Mouse (Mus musculus) intestine, embryonic 15.5 days (tissue): Measurements from ENCODE around the gene Gm38393. TPM values are rescaled to one million over a fixed set of nuclear protein-coding genes. Genes with fewer than 3 reads are reported as not detected.
A peak's percentile ranks its signal among the peaks of the same experiment; 100 is the strongest.

Source experiments
- ATAC-seq: fragments of 200-750 bp; cut with Nextera tagmentation; 2 replicates; pipeline ENCODE4 v1.8.0; 2017; ENCODE audit warnings: moderate TSS enrichment, moderate library complexity
- H3K27ac ChIP-seq: fragments of 300-500 bp; sonication (generic); 2 replicates; pipeline ENCODE4 v1.5.1; 2015; ENCODE audit warnings: mild to moderate bottlenecking, inconsistent platforms
- H3K27me3 ChIP-seq: fragments of 300-500 bp; sonication (generic); replicated peaks from 2 replicates; pipeline ENCODE4 v1.6.1; 2015; ENCODE audit warnings: inconsistent platforms
- H3K36me3 ChIP-seq: fragments of 300-500 bp; sonication (generic); 2 replicates; pipeline ENCODE4 v1.6.1; 2015; ENCODE audit warnings: inconsistent platforms
- H3K4me1 ChIP-seq: fragments of 300-500 bp; sonication (generic); replicated peaks from 2 replicates; pipeline ENCODE4 v1.6.1; 2015; ENCODE audit warnings: inconsistent platforms
- H3K4me2 ChIP-seq: fragments of 300-500 bp; sonication (generic); replicated peaks from 2 replicates; pipeline ENCODE4 v1.6.1; 2015; ENCODE audit warnings: mild to moderate bottlenecking, inconsistent platforms
- H3K4me3 ChIP-seq: fragments of 300-500 bp; sonication (generic); replicated peaks from 2 replicates; pipeline ENCODE4 v1.5.1; 2015; ENCODE audit warnings: inconsistent platforms
- H3K9ac ChIP-seq: fragments of 300-500 bp; sonication (generic); 2 replicates; pipeline ENCODE4 v1.6.1; 2015; ENCODE audit warnings: inconsistent platforms
- H3K9me3 ChIP-seq: fragments of 300-500 bp; sonication (generic); 2 replicates; pipeline ENCODE4 v1.6.1; 2016; ENCODE audit warnings: inconsistent platforms
- WGBS: fragments of 180-500 bp; shearing (Covaris S2); methylation state at CpG from one replicate; pipeline ENCODE4 v1.1.7; 2015; 5-methylcytosine and 5-hydroxymethylcytosine counted together
- polyA plus RNA-seq: library from polyadenylated mRNA; unstranded; fragments of >200 nt; fragmentation: Nextera tagmentation; extraction: Ambion mirVana; gene quantifications from 2 replicates; pipeline ENCODE4 v1.2.1, GENCODE M21; 2015

Gm38393 gene
- 0.35 and 0.49 TPM in 2 replicates for polyA plus RNA-seq

- Histone ChIP-seq H3K27me3 (no peaks in the 10 kb centered on the region), H3K9ac (peak within 1 kb of the TSS; percentile 45), H3K4me3 (peak within 1 kb of the TSS; percentile 50), H3K4me1 (no peaks in the 10 kb centered on the region), H3K27ac (0 out of 2 replicates have a peak within 1 kb of the TSS, but pooled peaks have one; percentile 17), H3K9me3 (no peaks in the 10 kb centered on the region), H3K4me2 (peak within 1 kb of the TSS; percentile 73), H3K36me3 (no peaks in the 10 kb centered on the region)
- 44% methylated on average over 30 of the region's 30 CpGs for WGBS
- ATAC-seq, result peak; percentile 56
These were observed at the start of gene Gm38393, which contains the start of gene Snurf for GRCm38 (mm10) chr7:60004606-60005330. TSS of gene Gm38393 (minus strand) at chr7:60005064. TSS of gene Snurf (minus strand) at chr7:60005049.

DNA sequence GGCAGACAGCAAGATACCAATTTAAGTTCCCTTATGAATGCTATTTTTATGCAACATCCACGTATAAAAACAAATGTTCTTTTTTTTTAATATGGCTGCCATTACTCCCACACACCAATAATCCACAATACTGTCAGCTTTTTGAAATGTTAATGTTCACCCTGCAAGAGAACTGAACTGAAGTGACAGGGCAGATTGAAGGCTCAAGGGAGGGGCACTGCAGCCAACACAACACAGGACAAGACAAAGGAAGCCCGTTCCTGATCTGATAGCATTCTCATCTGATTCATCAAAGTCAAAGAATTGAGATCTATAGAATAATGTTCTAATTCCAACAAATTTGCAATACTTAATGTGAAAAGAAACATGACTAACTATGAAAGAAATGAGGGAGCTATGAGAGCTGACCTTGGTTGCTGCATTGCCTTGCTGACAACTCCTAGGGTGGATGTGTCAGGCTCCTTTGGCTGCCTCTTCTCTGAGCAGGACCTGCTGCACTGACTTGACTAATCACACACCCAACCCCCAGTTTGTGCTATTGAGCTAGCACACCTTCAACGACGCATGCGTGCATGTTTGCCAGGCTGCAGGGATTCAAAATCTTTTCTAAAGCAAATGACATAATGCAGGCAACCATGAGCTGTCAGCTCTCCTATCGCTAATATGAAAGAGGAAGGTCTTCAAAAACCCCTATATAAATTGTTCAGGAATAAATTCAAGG is 42.8 kb upstream of the Gm38393 start:
- Histone ChIP-seq H3K27me3 (no peaks in the 10 kb centered on the region), H3K4me1 (no peaks in the 10 kb centered on the region), H3K4me2 (no peak overlapping the region), H3K9ac (no peak overlapping the region), H3K27ac (no peak overlapping the region), H3K36me3 (no peaks in the 10 kb centered on the region), H3K9me3 (no peaks in the 10 kb centered on the region), H3K4me3 (no peak overlapping the region)
- no peak for ATAC-seq
- WGBS, result 66% methylated on average over 6 of the region's 6 CpGs

- Histone ChIP-seq H3K4me2 (no peak overlapping the region), H3K4me1 (no peaks in the 10 kb centered on the region), H3K9ac (no peak overlapping the region), H3K4me3 (no peak overlapping the region), H3K36me3 (no peaks in the 10 kb centered on the region), H3K27me3 (no peaks in the 10 kb centered on the region), H3K27ac (no peak overlapping the region), H3K9me3 (no peaks in the 10 kb centered on the region)
- 61% methylated on average over 3 of the region's 3 CpGs for WGBS
- ATAC-seq, result peak; percentile 77
These were observed 8.3 kb upstream of the Gm38393 start for GRCm38 (mm10) chr7:60013186-60013585.

DNA sequence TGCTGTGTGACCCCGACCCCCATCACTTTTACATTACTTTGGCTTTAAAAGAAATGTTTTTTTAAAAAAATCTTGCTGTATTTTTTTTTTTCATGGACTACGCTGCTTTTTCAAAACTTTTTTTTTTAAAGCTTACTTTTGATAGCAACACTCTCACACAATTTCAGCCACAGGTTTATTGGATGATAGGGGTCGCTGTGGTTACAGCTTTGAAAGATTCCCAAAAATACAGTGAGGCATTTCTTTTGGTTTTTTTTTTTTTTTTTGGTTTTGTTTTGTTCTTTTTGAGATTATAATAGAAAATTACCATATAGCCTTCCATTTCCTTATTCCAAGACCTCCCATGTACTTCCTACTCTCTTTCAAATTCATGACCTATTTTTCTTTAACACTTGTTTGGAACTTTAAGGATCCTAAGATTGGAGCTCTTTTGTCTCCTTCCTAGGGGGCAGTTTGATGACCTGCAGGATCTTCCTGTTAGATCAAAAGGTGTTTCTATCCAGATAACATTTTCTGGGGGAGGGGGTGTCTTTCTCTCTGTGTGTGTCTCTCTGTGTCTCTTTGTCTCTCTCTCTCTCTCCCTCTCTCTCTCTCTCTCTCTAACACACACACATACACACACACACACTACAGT is 3.0 kb upstream of the Gm38393 start:
- H3K4me1 ChIP-seq, result no peaks in the 10 kb centered on the region
- H3K36me3 ChIP-seq, result no peaks in the 10 kb centered on the region
- H3K4me3 ChIP-seq, result no peak overlapping the region
- ATAC-seq, result no peak
- H3K4me2 ChIP-seq, result no peak overlapping the region
- H3K9ac ChIP-seq, result no peak overlapping the region
- 41% methylated on average over 3 of the region's 3 CpGs for WGBS
- no peak overlapping the region for H3K27ac ChIP-seq
- no peaks in the 10 kb centered on the region for H3K9me3 ChIP-seq
- H3K27me3 ChIP-seq, result no peaks in the 10 kb centered on the region

DNA sequence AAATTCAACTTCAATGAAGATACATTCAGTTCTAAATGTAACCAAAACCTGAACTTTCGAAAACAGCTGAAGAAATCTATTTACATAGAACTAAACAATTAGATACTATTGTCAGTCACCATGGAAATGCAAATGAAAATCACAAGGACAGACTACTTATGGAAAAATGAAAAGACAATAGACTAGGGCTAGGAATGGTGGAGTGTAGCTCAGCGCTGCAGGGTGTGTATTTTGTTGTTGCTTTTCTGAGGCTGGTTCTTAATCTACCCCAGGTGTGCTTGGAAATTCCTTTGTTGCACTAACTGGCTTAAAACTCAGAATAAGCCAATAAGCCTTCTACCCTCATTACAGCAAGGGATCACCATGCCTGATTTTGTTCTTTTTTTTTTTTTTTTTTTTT is 1.4 kb upstream of the Gm38393 start:
- no peak for ATAC-seq
- 54% methylated on average over 2 of the region's 2 CpGs for WGBS

DNA sequence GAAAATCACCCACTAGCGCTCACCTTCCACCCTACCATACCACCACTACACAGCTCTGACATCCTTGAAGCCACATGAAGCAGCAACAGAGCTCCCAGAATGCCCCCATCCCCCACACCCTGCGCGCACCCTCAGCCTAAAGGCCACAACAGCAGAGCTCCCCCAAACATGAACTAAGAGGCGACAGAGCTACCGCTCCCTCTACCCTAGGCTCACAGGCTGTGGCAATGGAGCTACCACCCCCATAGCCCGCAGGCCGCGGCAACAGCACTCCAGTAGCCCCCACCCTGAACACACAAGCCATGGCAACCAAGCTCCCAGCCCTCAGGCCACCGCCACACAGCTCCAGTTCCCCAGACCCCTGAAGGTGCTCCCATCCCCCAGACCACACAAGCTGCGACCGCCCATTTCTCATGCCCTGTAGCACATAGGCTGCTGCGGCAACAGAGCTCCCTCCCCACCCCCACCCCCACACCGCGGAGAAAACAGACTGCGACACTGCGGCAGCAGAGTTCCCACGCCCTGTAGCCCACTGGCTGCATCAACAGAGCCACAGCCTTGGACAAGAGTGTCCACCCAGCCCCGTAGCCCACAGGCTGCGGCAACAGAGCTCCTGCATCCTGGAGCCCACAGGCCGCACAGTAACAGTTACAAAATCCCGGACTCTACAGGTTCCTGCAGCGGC is 801 bp downstream of the Gm38393 start:
- Histone ChIP-seq H3K9ac (peak overlapping the region; percentile 45), H3K27me3 (no peaks in the 10 kb centered on the region), H3K4me1 (no peaks in the 10 kb centered on the region), H3K4me3 (peak overlapping the region; percentile 50), H3K4me2 (peak overlapping the region; percentile 73), H3K9me3 (no peaks in the 10 kb centered on the region), H3K36me3 (no peaks in the 10 kb centered on the region), H3K27ac (0 out of 2 replicates have a peak overlapping the region, but pooled peaks have one; percentile 17)
- 50% methylated on average over 22 of the region's 22 CpGs for WGBS
- ATAC-seq, result peak; percentile 73

More for the DNA sequence above, 1.4 kb upstream of the Gm38393 start:
- no peaks in the 10 kb centered on the region for H3K4me1 ChIP-seq
- H3K9me3 ChIP-seq, result no peaks in the 10 kb centered on the region
- H3K36me3 ChIP-seq, result no peaks in the 10 kb centered on the region
- H3K4me2 ChIP-seq, result no peak overlapping the region
- no peak overlapping the region for H3K4me3 ChIP-seq
- no peak overlapping the region for H3K9ac ChIP-seq
- H3K27ac ChIP-seq, result no peak overlapping the region
- no peaks in the 10 kb centered on the region for H3K27me3 ChIP-seq

DNA sequence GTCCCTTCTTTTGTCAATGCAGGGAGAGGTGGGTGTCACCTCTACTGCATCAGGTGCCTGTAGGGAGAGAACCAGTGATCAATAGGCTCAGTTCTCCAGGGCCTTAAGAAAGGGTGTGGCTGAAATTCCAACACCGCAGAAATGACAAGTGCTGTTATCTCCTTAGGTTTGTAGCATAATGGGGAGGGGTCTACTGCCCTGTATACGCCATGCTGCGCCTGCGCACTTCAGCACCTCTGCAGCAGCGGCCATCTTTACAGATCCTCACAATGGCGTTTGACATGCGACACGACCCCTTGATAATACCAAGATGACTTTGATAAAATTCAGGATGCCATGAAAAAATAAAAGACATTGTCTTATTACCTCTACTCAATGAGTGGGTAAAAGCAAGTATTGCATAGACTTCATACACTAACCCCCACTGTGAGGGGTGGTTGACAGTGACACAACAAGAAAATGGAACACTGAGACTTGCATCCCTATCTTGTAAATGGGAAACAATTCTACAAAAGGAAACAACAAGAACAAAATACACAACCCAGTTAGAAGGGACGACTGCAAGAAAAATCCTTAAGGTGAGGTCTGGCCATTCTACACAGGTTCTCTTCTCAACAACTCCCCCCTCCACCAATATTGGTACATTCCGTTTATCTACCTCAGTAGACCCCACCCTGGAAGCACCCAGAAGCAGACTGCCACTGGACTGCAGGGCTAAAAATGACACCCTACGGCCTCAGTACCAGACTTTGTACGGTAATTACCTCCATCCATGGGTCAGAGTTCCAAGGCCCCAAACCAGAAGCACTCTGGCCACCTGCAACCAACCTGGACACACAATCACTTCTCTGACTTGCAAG is 1.6 kb downstream of the Gm38393 start:
- Histone ChIP-seq H3K27me3 (no peaks in the 10 kb centered on the region), H3K4me1 (no peaks in the 10 kb centered on the region), H3K9me3 (no peaks in the 10 kb centered on the region), H3K4me2 (peak overlapping the region; percentile 73), H3K4me3 (peak overlapping the region; percentile 50), H3K27ac (no peak overlapping the region), H3K9ac (no peak overlapping the region), H3K36me3 (no peaks in the 10 kb centered on the region)
- 54% methylated on average over 12 of the region's 12 CpGs for WGBS
- ATAC-seq, result peak; percentile 70

- 53% methylated on average over 1 of the region's 1 CpGs for WGBS
- no peaks in the 10 kb centered on the region for H3K9me3 ChIP-seq
- H3K36me3 ChIP-seq, result no peaks in the 10 kb centered on the region
- H3K27ac ChIP-seq, result no peak overlapping the region
- no peak overlapping the region for H3K4me3 ChIP-seq
- no peaks in the 10 kb centered on the region for H3K4me1 ChIP-seq
- H3K9ac ChIP-seq, result no peak overlapping the region
- no peak for ATAC-seq
- no peaks in the 10 kb centered on the region for H3K27me3 ChIP-seq
- no peak overlapping the region for H3K4me2 ChIP-seq
These were observed 26.2 kb downstream of the Gm38393 start for GRCm38 (mm10) chr7:59978646-59979045.

Other genes starting within 250 kb of the Gm38393 start
- gene Snurf, start within 50 bp of the Gm38393 start, polyA plus RNA-seq, result 27.2 and 33.5 TPM in 2 replicates
- gene Snrpn, start 135.2 kb upstream of the Gm38393 start, polyA plus RNA-seq, result 45.8 and 49.5 TPM in 2 replicates